Mouse (Mus musculus) myocyte (in vitro differentiated cells): ENCODE results near the gene Arhgef25.
"Not testable (repeated sequence)": the region's sequence is repeated elsewhere in the genome, so short reads cannot be mapped to it uniquely, and the experiment has no call there.

Experiments
- MAX ChIP-seq: IDR thresholded peaks from one replicate; pipeline ENCODE4 v1.6.1; 2011; ENCODE audit warnings: low read depth, mild to moderate bottlenecking, control low read depth
- MYOD1 ChIP-seq, 3 experiments: IDR thresholded peaks; one replicate each; pipeline ENCODE4 v1.6.1; 2011; ENCODE audit warnings: control low read depth in 2 of 3, low read depth in 2 of 3, mild to moderate bottlenecking in 2 of 3, moderate library complexity in 1 of 3; ENCODE audit not compliant: insufficient read length in 2 of 3, control insufficient read depth in 1 of 3
- POLR2A ChIP-seq: IDR thresholded peaks from one replicate; pipeline ENCODE4 v1.6.1; 2011; ENCODE audit warnings: low read depth, mild to moderate bottlenecking, control low read depth, moderate library complexity; ENCODE audit not compliant: insufficient read length
- TCF3 ChIP-seq: IDR thresholded peaks from one replicate; pipeline ENCODE4 v1.6.1; 2011; ENCODE audit warnings: low read depth, control low read depth; ENCODE audit not compliant: insufficient read length

DNA sequence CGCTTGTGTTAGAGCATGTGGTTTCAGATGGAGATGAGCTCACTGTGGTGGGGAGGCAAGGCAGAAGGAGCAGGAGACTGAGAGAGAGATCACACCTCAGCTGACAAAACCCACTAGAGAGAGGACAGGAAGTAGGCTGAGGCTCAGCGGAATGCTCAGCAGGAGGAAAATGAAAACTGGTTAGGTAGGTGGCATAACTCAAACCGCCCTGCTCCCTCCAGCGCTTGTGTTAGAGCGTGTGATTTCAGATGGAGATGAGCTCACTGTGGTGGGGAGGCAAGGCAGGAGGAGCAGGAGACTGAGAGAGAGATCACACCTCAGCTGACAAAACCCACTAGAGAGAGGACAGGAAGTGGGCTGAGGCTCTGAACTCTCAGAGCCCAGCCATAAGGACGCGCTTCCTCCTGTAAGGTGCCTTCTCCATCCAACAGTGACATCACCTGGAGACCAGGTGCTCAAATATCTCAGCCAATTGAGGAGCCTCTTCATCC is 27.1 kb downstream of the Arhgef25 start:
- not testable (repeated sequence) for TF ChIP-seq MAX; POLR2A; MYOD1 (IDR thresholded peaks at IDR 0.05; ENCODE audit: control insufficient read depth in 1 of 3, insufficient read length in 2 of 3, low read depth in 2 of 3); TCF3
